Mouse (Mus musculus) embryonic facial prominence, embryonic 11.5 days (tissue): Measurements from ENCODE around the gene Fhad1. TPM values are rescaled to one million over a fixed set of nuclear protein-coding genes. Genes with fewer than 3 reads are reported as not detected.

Experiments used
- ATAC-seq: fragments of 200-750 bp; cut with Nextera tagmentation; replicated peaks from 2 replicates; pipeline ENCODE4 v1.8.0; 2017; ENCODE audit warnings: low read depth; ENCODE audit not compliant: insufficient number of reproducible peaks, low FRiP score, low TSS enrichment
- DNase-seq: peaks from one replicate; pipeline ENCODE4 v3.0.0-alpha.2; 2015; ENCODE audit warnings: low spot score
- H3K27ac ChIP-seq: fragments of 300-500 bp; sonication (generic); replicated peaks from 2 replicates; pipeline ENCODE4 v1.5.1; 2014; ENCODE audit warnings: mild to moderate bottlenecking, low read depth, low read length, control low read depth
- H3K27me3 ChIP-seq: fragments of 300-500 bp; sonication (generic); 2 replicates; pipeline ENCODE4 v1.6.1; 2014; ENCODE audit warnings: mild to moderate bottlenecking, low read length, moderate library complexity, mixed read lengths; ENCODE audit not compliant: control insufficient read depth, insufficient read depth
- H3K36me3 ChIP-seq: fragments of 300-500 bp; sonication (generic); replicated peaks from 2 replicates; pipeline ENCODE4 v1.6.1; 2014; ENCODE audit warnings: low read depth, mild to moderate bottlenecking, low read length, moderate library complexity, mixed read lengths; ENCODE audit not compliant: control insufficient read depth, insufficient read depth
- H3K4me1 ChIP-seq: fragments of 300-500 bp; sonication (generic); 2 replicates; pipeline ENCODE4 v1.6.1; 2014; ENCODE audit warnings: low read length, mixed read lengths; ENCODE audit not compliant: control insufficient read depth, insufficient read depth
- H3K4me2 ChIP-seq: fragments of 300-500 bp; sonication (generic); 2 replicates; pipeline ENCODE4 v1.6.1; 2014; ENCODE audit warnings: low read depth, mild to moderate bottlenecking, control low read depth, low read length, moderate library complexity
- H3K4me3 ChIP-seq: fragments of 300-500 bp; sonication (generic); 2 replicates; pipeline ENCODE4 v1.5.1; 2014; ENCODE audit warnings: low read depth, low read length, control low read depth
- H3K9ac ChIP-seq: fragments of 300-500 bp; sonication (generic); replicated peaks from 2 replicates; pipeline ENCODE4 v1.6.1; 2014; ENCODE audit warnings: mild to moderate bottlenecking, control low read depth, low read length
- H3K9me3 ChIP-seq: fragments of 300-500 bp; sonication (generic); replicated peaks from 2 replicates; pipeline ENCODE4 v1.6.1; 2016; ENCODE audit warnings: mild to moderate bottlenecking, low read length, inconsistent platforms, mixed read lengths; ENCODE audit not compliant: control insufficient read depth
- WGBS: fragments of 180-500 bp; shearing (Covaris S2); extraction: QIAGEN DNeasy Blood & Tissue Kit; methylation state at CpG from one replicate; pipeline ENCODE4 v1.1.7; 2014; 5-methylcytosine and 5-hydroxymethylcytosine counted together
- polyA plus RNA-seq: library from polyadenylated mRNA; unstranded; fragments of >200 nt; fragmentation: Nextera tagmentation; extraction: Ambion mirVana; gene quantifications from 2 replicates; pipeline ENCODE4 v1.2.1, GENCODE M21; 2014

Fhad1 gene
- polyA plus RNA-seq: 0.68 and 0.94 TPM in 2 replicates

GRCm38 (mm10) chr4:142014659-142015608 is at the start of gene Fhad1:
Gene Fhad1, minus strand, starts transcription at chr4:142015082.
- Histone ChIP-seq H3K4me1 (no peaks in the 10 kb centered on the region; the same call in 1 of the 2 replicates), H3K27me3 (no peaks in the 10 kb centered on the region), H3K27ac (no peak within 1 kb of the TSS), H3K4me3 (peak within 1 kb of the TSS; percentile 36), H3K9ac (peak within 1 kb of the TSS; percentile 32; the same call in 1 of the 2 replicates), H3K9me3 (no peaks in the 10 kb centered on the region), H3K4me2 (peak within 1 kb of the TSS; percentile 81), H3K36me3 (no peaks in the 10 kb centered on the region)
- WGBS: under 1% methylated on average over 43 of the region's 46 CpGs
- peak; percentile 57 for ATAC-seq
- DNase-seq: peak; percentile 87

- WGBS: 91% methylated on average over 8 of the region's 8 CpGs
- Histone ChIP-seq H3K4me2 (no peak overlapping the region), H3K9ac (no peak overlapping the region), H3K9me3 (no peaks in the 10 kb centered on the region), H3K27me3 (no peaks in the 10 kb centered on the region), H3K4me3 (no peak overlapping the region), H3K27ac (no peak overlapping the region), H3K36me3 (no peaks in the 10 kb centered on the region), H3K4me1 (no peaks in the 10 kb centered on the region)
- DNase-seq (no peak), ATAC-seq (no peak)
These were observed 48.2 kb upstream of the Fhad1 start for GRCm38 (mm10) chr4:142063057-142063534.

GRCm38 (mm10) chr4:142061485-142062240 is 46.8 kb upstream of the Fhad1 start:
- no peak overlapping the region for H3K27ac ChIP-seq
- H3K36me3 ChIP-seq: no peaks in the 10 kb centered on the region
- H3K27me3 ChIP-seq: no peaks in the 10 kb centered on the region
- H3K4me2 ChIP-seq: no peak overlapping the region
- no peak overlapping the region for H3K9ac ChIP-seq
- ATAC-seq (no peak), DNase-seq (no peak)
- WGBS: 68% methylated on average over 23 of the region's 23 CpGs
- H3K9me3 ChIP-seq: no peaks in the 10 kb centered on the region
- no peak overlapping the region for H3K4me3 ChIP-seq
- H3K4me1 ChIP-seq: no peaks in the 10 kb centered on the region

DNA sequence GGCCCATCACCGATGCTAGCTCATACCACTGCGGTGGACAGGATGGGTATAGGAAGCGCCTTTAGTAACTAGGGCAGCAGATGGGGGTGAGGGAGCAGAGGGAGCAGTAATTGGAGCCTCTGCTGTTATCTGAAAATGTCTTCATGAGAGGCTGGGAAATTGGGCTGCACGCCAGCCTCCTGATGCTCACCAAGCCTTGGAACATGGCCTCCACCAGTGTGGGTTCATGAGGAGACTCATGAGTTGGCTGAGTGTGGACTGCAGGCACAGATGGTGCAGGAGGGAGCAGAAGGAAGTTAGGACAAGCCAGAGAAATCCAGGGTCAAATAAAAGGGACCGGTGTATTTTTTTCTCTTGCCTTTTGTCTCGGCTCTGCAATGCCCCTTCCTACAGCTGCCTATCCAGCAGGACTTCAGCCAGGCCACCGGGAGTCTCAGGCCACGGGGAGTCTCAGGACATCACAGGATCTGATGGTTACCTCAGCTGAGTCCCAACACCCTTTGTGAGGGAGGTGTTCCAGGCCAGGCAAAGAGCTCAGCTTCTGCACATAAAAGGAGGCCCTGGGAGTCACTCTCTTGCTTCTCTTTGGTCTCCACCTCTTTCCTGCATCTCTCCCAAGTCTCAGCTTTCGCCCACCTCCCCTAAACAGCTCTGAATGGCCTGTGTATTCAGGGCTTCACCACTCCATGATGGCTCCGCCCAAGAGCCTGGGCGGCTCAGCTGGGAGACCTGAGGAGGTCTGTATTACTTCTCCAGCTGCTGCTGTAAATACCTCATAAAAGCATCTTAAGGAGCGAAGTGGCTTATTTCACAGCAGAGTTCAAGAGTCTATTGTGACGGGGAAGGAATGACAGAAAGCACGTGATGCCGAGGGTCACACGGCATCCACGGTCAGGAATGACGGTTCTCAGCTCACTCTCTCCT is 45.8 kb upstream of the Fhad1 start:
- no peaks in the 10 kb centered on the region for H3K27me3 ChIP-seq
- H3K4me3 ChIP-seq: no peak overlapping the region
- no peak overlapping the region for H3K9ac ChIP-seq
- no peaks in the 10 kb centered on the region for H3K4me1 ChIP-seq
- WGBS: 67% methylated on average over 18 of the region's 18 CpGs
- H3K4me2 ChIP-seq: no peak overlapping the region
- ATAC-seq: no peak
- no peak for DNase-seq
- no peaks in the 10 kb centered on the region for H3K36me3 ChIP-seq
- H3K9me3 ChIP-seq: no peaks in the 10 kb centered on the region
- no peak overlapping the region for H3K27ac ChIP-seq

GRCm38 (mm10) chr4:142059841-142060193 is 44.9 kb upstream of the Fhad1 start:
- no peak for DNase-seq
- Histone ChIP-seq H3K4me3 (no peak overlapping the region), H3K9me3 (no peaks in the 10 kb centered on the region), H3K36me3 (no peaks in the 10 kb centered on the region), H3K4me1 (no peaks in the 10 kb centered on the region), H3K4me2 (no peak overlapping the region), H3K27ac (no peak overlapping the region), H3K27me3 (no peaks in the 10 kb centered on the region), H3K9ac (no peak overlapping the region)
- no peak for ATAC-seq
- whole genome bisulfite sequencing: 88% methylated on average over 8 of the region's 8 CpGs

GRCm38 (mm10) chr4:142059113-142059840 is 44.4 kb upstream of the Fhad1 start:
- Histone ChIP-seq H3K36me3 (no peaks in the 10 kb centered on the region), H3K4me3 (no peak overlapping the region), H3K27ac (no peak overlapping the region), H3K9ac (no peak overlapping the region), H3K4me1 (no peaks in the 10 kb centered on the region), H3K9me3 (no peaks in the 10 kb centered on the region), H3K4me2 (no peak overlapping the region), H3K27me3 (no peaks in the 10 kb centered on the region)
- DNase-seq (no peak), ATAC-seq (no peak)
- WGBS: 81% methylated on average over 13 of the region's 13 CpGs

- H3K4me3 ChIP-seq: no peak overlapping the region
- ATAC-seq (no peak), DNase-seq (no peak)
- H3K4me2 ChIP-seq: no peak overlapping the region
- H3K4me1 ChIP-seq: no peaks in the 10 kb centered on the region
- no peak overlapping the region for H3K27ac ChIP-seq
- H3K36me3 ChIP-seq: no peaks in the 10 kb centered on the region
- no peak overlapping the region for H3K9ac ChIP-seq
- no peaks in the 10 kb centered on the region for H3K27me3 ChIP-seq
- 67% methylated on average over 22 of the region's 22 CpGs for WGBS
- H3K9me3 ChIP-seq: no peaks in the 10 kb centered on the region
These were observed 42.8 kb upstream of the Fhad1 start for GRCm38 (mm10) chr4:142057529-142058216.
